Mouse (Mus musculus) midbrain, embryonic 13.5 days (tissue): ENCODE results near the gene Sox5. TPM values are rescaled to one million over a fixed set of nuclear protein-coding genes. Genes with fewer than 3 reads are reported as not detected.

Experiments
- ATAC-seq: fragments of 200-750 bp; cut with Nextera tagmentation; 2 replicates; pipeline ENCODE4 v1.8.0; 2017; ENCODE audit warnings: mild to moderate bottlenecking, moderate TSS enrichment, moderate library complexity
- H3K27ac ChIP-seq: fragments of 300-500 bp; sonication (generic); 2 replicates; pipeline ENCODE4 v1.5.1; 2015; ENCODE audit warnings: inconsistent platforms, mild to moderate bottlenecking, moderate library complexity
- H3K27me3 ChIP-seq: fragments of 300-500 bp; sonication (generic); 2 replicates; pipeline ENCODE4 v1.6.1; 2015; ENCODE audit warnings: mild to moderate bottlenecking, inconsistent platforms
- H3K36me3 ChIP-seq: fragments of 300-500 bp; sonication (generic); 2 replicates; pipeline ENCODE4 v1.6.1; 2015; ENCODE audit warnings: mild to moderate bottlenecking, inconsistent platforms
- H3K4me1 ChIP-seq: fragments of 300-500 bp; sonication (generic); replicated peaks from 2 replicates; pipeline ENCODE4 v1.6.1; 2015; ENCODE audit warnings: inconsistent platforms
- H3K4me2 ChIP-seq: fragments of 300-500 bp; sonication (generic); replicated peaks from 2 replicates; pipeline ENCODE4 v1.6.1; 2015; ENCODE audit warnings: moderate library complexity, mild to moderate bottlenecking, inconsistent platforms
- H3K4me3 ChIP-seq: fragments of 300-500 bp; sonication (generic); replicated peaks from 2 replicates; pipeline ENCODE4 v1.5.1; 2015; ENCODE audit warnings: mild to moderate bottlenecking, inconsistent platforms
- H3K9ac ChIP-seq: fragments of 300-500 bp; sonication (generic); replicated peaks from 2 replicates; pipeline ENCODE4 v1.6.1; 2015; ENCODE audit warnings: mild to moderate bottlenecking, inconsistent platforms
- H3K9me3 ChIP-seq: fragments of 300-500 bp; sonication (generic); 2 replicates; pipeline ENCODE4 v1.6.1; 2016; ENCODE audit warnings: mild to moderate bottlenecking, inconsistent platforms
- WGBS: fragments of 180-500 bp; shearing (Covaris S2); methylation state at CpG from one replicate; pipeline ENCODE4 v1.1.7; 2015; 5-methylcytosine and 5-hydroxymethylcytosine counted together
- polyA plus RNA-seq: library from polyadenylated mRNA; unstranded; fragments of >200 nt; fragmentation: Nextera tagmentation; extraction: Ambion mirVana; gene quantifications from 2 replicates; pipeline ENCODE4 v1.2.1, GENCODE M21; 2015

Gene Sox5
- polyA plus RNA-seq, 1 experiment from 2014 or later, result 52.0 TPM

GRCm38 (mm10) chr6:143895092-143895491, 886.7 kb downstream of the Sox5 start:
- 92% methylated on average over 6 of the region's 6 CpGs for WGBS
- Histone ChIP-seq H3K27me3 (no peaks in the 10 kb centered on the region), H3K27ac (no peak overlapping the region), H3K9me3 (no peaks in the 10 kb centered on the region), H3K4me3 (no peak overlapping the region), H3K4me1 (no peaks in the 10 kb centered on the region), H3K4me2 (no peak overlapping the region), H3K36me3 (no peaks in the 10 kb centered on the region), H3K9ac (no peak overlapping the region)
- no peak for ATAC-seq

GRCm38 (mm10) chr6:143892869-143893268, 888.9 kb downstream of the Sox5 start:
- Histone ChIP-seq H3K9ac (no peak overlapping the region), H3K4me2 (no peak overlapping the region), H3K27ac (no peak overlapping the region), H3K27me3 (no peaks in the 10 kb centered on the region), H3K4me3 (no peak overlapping the region), H3K9me3 (no peaks in the 10 kb centered on the region), H3K36me3 (no peaks in the 10 kb centered on the region), H3K4me1 (no peaks in the 10 kb centered on the region)
- ATAC-seq, result no peak
- 89% methylated on average over 2 of the region's 2 CpGs for WGBS

- WGBS, result 78% methylated on average over 7 of the region's 7 CpGs
- H3K9me3 ChIP-seq, result no peaks in the 10 kb centered on the region
- H3K27ac ChIP-seq, result no peak overlapping the region
- H3K9ac ChIP-seq, result no peak overlapping the region
- H3K4me3 ChIP-seq, result no peak overlapping the region
- H3K4me1 ChIP-seq, result no peaks in the 10 kb centered on the region
- H3K4me2 ChIP-seq, result no peak overlapping the region
- ATAC-seq, result no peak
- H3K36me3 ChIP-seq, result no peaks in the 10 kb centered on the region
- no peaks in the 10 kb centered on the region for H3K27me3 ChIP-seq
Observed at GRCm38 (mm10) chr6:143888556-143888955, 893.2 kb downstream of the Sox5 start.

- no peak overlapping the region for H3K4me3 ChIP-seq
- no peak overlapping the region for H3K4me2 ChIP-seq
- H3K9me3 ChIP-seq, result no peaks in the 10 kb centered on the region
- no peak overlapping the region for H3K27ac ChIP-seq
- H3K9ac ChIP-seq, result no peak overlapping the region
- no peak for ATAC-seq
- no peaks in the 10 kb centered on the region for H3K27me3 ChIP-seq
- WGBS, result 94% methylated on average over 6 of the region's 6 CpGs
- H3K4me1 ChIP-seq, result no peaks in the 10 kb centered on the region
- no peaks in the 10 kb centered on the region for H3K36me3 ChIP-seq
Observed at GRCm38 (mm10) chr6:143878525-143878924, 903.3 kb downstream of the Sox5 start.

- 91% methylated on average over 3 of the region's 3 CpGs for WGBS
- H3K27me3 ChIP-seq, result no peaks in the 10 kb centered on the region
- H3K4me2 ChIP-seq, result no peak overlapping the region
- H3K27ac ChIP-seq, result no peak overlapping the region
- no peak for ATAC-seq
- H3K4me1 ChIP-seq, result no peaks in the 10 kb centered on the region
- no peaks in the 10 kb centered on the region for H3K36me3 ChIP-seq
- no peak overlapping the region for H3K4me3 ChIP-seq
- H3K9ac ChIP-seq, result no peak overlapping the region
- no peaks in the 10 kb centered on the region for H3K9me3 ChIP-seq
Observed at GRCm38 (mm10) chr6:143868790-143869189, 913.0 kb downstream of the Sox5 start.

DNA sequence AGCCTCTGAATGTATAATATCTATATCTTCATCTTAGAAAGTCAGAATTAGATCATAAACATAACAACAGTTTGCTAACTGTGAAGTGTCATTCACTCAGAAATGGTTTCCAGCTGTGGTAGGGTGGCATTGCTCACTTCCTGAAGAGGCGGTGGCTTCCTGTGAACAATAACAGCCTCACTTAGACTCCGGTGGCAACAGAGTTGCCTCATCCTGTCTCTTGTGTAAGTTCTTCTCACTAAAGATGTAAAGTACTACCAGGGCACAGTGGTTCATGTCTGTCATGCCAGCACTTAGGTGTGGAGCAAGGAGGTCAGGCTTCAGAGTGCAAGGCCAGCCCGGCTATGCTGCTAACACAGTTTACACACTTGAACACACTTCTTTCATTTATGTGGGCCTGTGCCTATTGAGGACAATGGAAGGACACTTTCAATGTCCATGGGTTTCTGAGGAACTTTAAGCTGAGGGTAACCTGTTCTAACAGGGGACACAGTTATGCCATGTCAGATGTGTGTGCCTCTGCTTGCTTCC, 913.6 kb downstream of the Sox5 start:
- ATAC-seq, result no peak
- H3K27ac ChIP-seq, result no peak overlapping the region
- H3K4me3 ChIP-seq, result no peak overlapping the region
- H3K4me1 ChIP-seq, result no peaks in the 10 kb centered on the region
- H3K9me3 ChIP-seq, result no peaks in the 10 kb centered on the region
- no peaks in the 10 kb centered on the region for H3K36me3 ChIP-seq
- no peak overlapping the region for H3K9ac ChIP-seq
- no peaks in the 10 kb centered on the region for H3K27me3 ChIP-seq
- 91% methylated on average over 3 of the region's 3 CpGs for WGBS
- H3K4me2 ChIP-seq, result no peak overlapping the region

DNA sequence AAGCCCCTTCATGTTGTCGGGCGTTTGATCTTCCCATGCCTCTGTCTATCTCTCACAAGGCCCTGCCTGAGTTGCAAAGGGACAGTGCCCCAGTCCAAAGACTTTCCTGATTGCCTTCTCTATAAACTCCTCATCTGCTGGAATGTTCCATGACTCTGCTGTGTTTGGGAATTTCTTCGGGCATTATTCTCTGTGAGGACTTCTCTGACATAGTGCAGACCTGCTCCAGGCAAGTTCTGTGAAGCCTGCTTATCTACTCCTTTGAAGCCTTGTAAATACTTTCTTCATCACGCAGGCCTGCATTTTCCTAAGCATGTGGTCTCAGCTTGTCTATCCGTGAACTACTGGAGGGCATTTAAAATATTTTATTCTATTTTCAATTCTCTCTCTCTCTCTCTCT, 914.7 kb downstream of the Sox5 start:
- no peak overlapping the region for H3K4me2 ChIP-seq
- H3K36me3 ChIP-seq, result no peaks in the 10 kb centered on the region
- H3K4me1 ChIP-seq, result no peaks in the 10 kb centered on the region
- ATAC-seq, result no peak
- H3K9ac ChIP-seq, result no peak overlapping the region
- no peaks in the 10 kb centered on the region for H3K9me3 ChIP-seq
- WGBS, result 63% methylated on average over 5 of the region's 5 CpGs
- no peak overlapping the region for H3K27ac ChIP-seq
- H3K4me3 ChIP-seq, result no peak overlapping the region
- H3K27me3 ChIP-seq, result no peaks in the 10 kb centered on the region

DNA sequence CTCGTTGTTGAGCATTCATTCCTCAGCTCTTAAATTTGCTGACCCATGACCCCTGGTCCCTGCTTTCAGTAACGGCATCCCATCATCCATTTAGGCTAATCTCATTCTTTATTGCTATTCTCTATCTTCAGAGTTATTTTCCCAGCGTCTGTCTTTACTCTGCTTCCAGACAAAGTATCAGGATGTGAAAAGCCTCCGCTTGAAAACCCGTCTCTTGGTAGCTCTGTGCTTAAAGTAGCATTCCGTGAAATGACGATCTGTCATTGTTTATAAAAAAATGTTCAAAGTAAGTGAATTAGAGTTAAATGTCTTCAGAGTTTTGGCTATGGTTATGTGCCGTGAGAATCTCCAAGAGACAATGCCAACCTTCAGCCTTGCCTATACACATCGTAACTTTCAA, 915.2 kb downstream of the Sox5 start:
- no peak overlapping the region for H3K9ac ChIP-seq
- 59% methylated on average over 9 of the region's 9 CpGs for WGBS
- no peaks in the 10 kb centered on the region for H3K9me3 ChIP-seq

DNA sequence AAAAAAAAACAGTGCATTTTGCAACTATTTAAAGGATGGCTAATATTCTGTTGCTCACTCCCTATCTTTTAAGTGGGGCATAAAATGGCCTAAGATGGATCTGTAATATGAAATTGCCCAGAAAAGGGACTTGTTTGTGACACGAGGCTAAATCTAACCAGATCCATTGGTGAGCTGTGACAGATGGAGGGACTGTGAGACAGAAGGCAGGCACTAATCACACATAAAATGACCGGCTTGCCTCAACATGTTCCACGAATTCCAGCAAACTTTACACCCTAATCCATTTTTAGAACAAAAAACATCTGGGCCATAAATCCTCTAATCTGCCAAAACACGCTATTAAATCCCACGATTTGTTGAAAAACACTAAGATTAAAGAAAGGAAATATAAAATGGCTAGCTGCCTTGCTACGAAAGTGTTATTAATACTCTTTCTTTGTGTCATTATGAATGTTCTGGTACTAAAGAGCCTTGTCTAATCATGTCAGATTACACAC, 919.1 kb downstream of the Sox5 start:
- H3K9ac ChIP-seq, result no peak overlapping the region
- 0 out of 2 replicates have a peak, but pooled peaks cover 3% of the 10 kb centered on the region for H3K4me1 ChIP-seq
- 48% methylated on average over 6 of the region's 6 CpGs for WGBS
- H3K27ac ChIP-seq, result no peak overlapping the region
- 0 out of 2 replicates have a peak, but pooled peaks cover 4% of the 10 kb centered on the region for H3K27me3 ChIP-seq
- no peaks in the 10 kb centered on the region for H3K36me3 ChIP-seq
- ATAC-seq, result no peak
- H3K9me3 ChIP-seq, result no peaks in the 10 kb centered on the region
- no peak overlapping the region for H3K4me2 ChIP-seq
- no peak overlapping the region for H3K4me3 ChIP-seq

More for the DNA sequence above, 915.2 kb downstream of the Sox5 start:
- no peaks in the 10 kb centered on the region for H3K27me3 ChIP-seq
- no peaks in the 10 kb centered on the region for H3K36me3 ChIP-seq
- ATAC-seq, result no peak
- H3K27ac ChIP-seq, result no peak overlapping the region
- no peak overlapping the region for H3K4me3 ChIP-seq
- no peak overlapping the region for H3K4me2 ChIP-seq
- no peaks in the 10 kb centered on the region for H3K4me1 ChIP-seq

DNA sequence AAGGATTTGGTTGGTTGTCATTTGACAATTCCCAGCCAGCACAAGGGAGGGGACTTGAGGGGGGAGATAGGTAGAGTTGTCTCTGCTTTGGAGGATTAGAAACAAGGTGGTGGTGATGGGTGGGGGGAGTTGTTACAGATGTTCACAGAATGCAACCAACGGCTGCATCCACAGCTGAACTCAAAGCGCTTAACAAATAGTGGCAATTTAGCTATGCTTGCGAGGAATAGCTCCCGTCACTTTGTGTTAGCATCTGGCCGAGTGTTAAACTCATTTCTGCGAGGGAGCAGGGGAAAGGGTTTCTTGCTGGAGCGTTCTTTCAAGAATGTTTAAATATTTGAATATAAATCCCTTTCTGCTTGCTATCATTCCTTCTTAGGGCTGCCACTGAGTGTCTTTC, 921.7 kb downstream of the Sox5 start:
- ATAC-seq, result no peak
- no peak overlapping the region for H3K27ac ChIP-seq

GRCm38 (mm10) chr6:143859535-143859934, 922.2 kb downstream of the Sox5 start:
- H3K36me3 ChIP-seq, result no peaks in the 10 kb centered on the region
- H3K27me3 ChIP-seq, result 0 out of 2 replicates have a peak, but pooled peaks cover 4% of the 10 kb centered on the region
- H3K9ac ChIP-seq, result no peak overlapping the region
- peak; percentile 66; the same call in 1 of the 2 replicates for ATAC-seq
- H3K4me3 ChIP-seq, result no peak overlapping the region
- H3K4me1 ChIP-seq, result peaks cover 12% of the 10 kb centered on the region; the same call in 1 of the 2 replicates
- no peak overlapping the region for H3K27ac ChIP-seq
- H3K9me3 ChIP-seq, result no peaks in the 10 kb centered on the region
- WGBS, result 62% methylated on average over 15 of the region's 15 CpGs
- no peak overlapping the region for H3K4me2 ChIP-seq

More for the DNA sequence above, 921.7 kb downstream of the Sox5 start:
- Histone ChIP-seq H3K4me1 (peaks cover 12% of the 10 kb centered on the region; the same call in 1 of the 2 replicates), H3K36me3 (no peaks in the 10 kb centered on the region), H3K27me3 (0 out of 2 replicates have a peak, but pooled peaks cover 4% of the 10 kb centered on the region), H3K4me3 (no peak overlapping the region), H3K9ac (no peak overlapping the region), H3K9me3 (no peaks in the 10 kb centered on the region), H3K4me2 (no peak overlapping the region)
- WGBS, result 78% methylated on average over 7 of the region's 7 CpGs

DNA sequence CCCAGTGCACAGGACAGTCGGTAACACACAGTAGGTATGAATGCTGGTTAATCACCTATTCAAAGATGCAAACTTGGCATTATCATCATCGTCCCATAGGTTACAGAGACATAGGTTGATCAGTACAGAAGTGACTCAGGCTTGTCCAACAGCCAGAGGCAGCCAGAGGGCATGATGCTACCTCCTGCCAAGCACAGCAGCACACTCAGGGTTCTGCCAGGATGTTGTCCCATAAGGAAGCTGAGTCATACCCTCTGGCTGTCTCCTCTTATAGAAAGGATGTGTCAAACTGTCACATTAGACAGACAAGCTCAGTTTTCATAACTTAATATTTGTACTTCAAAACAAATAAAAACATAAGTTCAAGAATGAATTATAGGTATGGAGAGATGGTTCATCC, 923.2 kb downstream of the Sox5 start:
- 96% methylated on average over 2 of the region's 2 CpGs for WGBS
- Histone ChIP-seq H3K4me3 (no peak overlapping the region), H3K27ac (no peak overlapping the region), H3K9ac (no peak overlapping the region), H3K4me2 (no peak overlapping the region), H3K4me1 (peaks cover 12% of the 10 kb centered on the region; the same call in 1 of the 2 replicates), H3K27me3 (0 out of 2 replicates have a peak, but pooled peaks cover 4% of the 10 kb centered on the region), H3K36me3 (no peaks in the 10 kb centered on the region), H3K9me3 (no peaks in the 10 kb centered on the region)
- ATAC-seq, result no peak

- 92% methylated on average over 7 of the region's 7 CpGs for WGBS
- Histone ChIP-seq H3K27me3 (0 out of 2 replicates have a peak, but pooled peaks cover 4% of the 10 kb centered on the region), H3K4me1 (peaks cover 12% of the 10 kb centered on the region; the same call in 1 of the 2 replicates), H3K27ac (no peak overlapping the region), H3K9me3 (no peaks in the 10 kb centered on the region), H3K36me3 (no peaks in the 10 kb centered on the region), H3K4me3 (no peak overlapping the region), H3K9ac (no peak overlapping the region), H3K4me2 (no peak overlapping the region)
- ATAC-seq, result no peak
Observed at GRCm38 (mm10) chr6:143857376-143857775, 924.4 kb downstream of the Sox5 start.
